Comparison of ENCODE assay signal across 26 mouse cellular contexts in the genomic region with DNA sequence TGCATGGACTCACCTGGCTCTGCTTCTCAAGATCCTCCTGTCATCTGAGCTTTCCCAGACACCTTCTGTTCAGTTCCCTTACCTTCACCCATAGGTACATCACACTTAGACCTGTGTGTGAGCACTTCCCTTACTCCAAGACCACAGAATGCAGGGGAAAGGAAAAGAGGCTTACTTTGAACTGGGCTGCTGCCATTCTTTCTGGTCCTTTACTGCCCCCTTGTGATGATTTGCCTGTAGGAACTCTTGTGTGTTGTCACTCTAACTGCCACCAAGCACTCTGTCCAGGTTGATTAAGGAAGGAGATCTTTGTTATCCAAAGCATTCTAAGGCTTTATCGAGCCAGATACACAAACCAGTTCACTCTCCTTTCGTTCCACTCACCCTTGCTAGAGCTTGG. TPM values are rescaled to one million over a fixed set of nuclear protein-coding genes. Genes with fewer than 3 reads are reported as not detected.
DNase-seq lines count a peak whose midpoint lies in the region; ATAC-seq and TF ChIP-seq lines count a peak whose summit lies in the region.
"Not testable (repeated sequence)": the region's sequence is repeated elsewhere in the genome, so short reads cannot be mapped to it uniquely, and the experiment has no call there.
"Had no signal": no experiment of that assay in that cellular context is flagged by ENCODE, and none has a peak within 500 bp of the region (broad histone marks: within the 10 kb centered on the region; RNA-seq: fewer than 3 reads in every experiment).

No protein-coding gene starts in this region.

- not testable (repeated sequence) for H3K9ac ChIP-seq in forebrain, embryonic 11.5 days (ENCODE audit: low read length); hindbrain, postnatal 0 days (replicated peaks; ENCODE audit: low read length); kidney, embryonic 16.5 days (replicated peaks; ENCODE audit: low read length); liver, adult 2 months (ENCODE audit: low read depth, low read length); midbrain, embryonic 16.5 days (ENCODE audit: low read depth, low read length); stomach, postnatal 0 days (ENCODE audit: low read length)

- peak; percentile 32 for TF ChIP-seq CTCF in hindbrain, postnatal 0 days (IDR thresholded peaks at IDR 0.05; ENCODE audit: low read depth)
- not testable (repeated sequence) for TF ChIP-seq CTCF in liver, adult 2 months (IDR thresholded peaks at IDR 0.05; ENCODE audit: low read depth, low read length)
- peak; percentile 21; the same call in 1 of the 2 replicates for TF ChIP-seq CTCF in stomach, postnatal 0 days (IDR thresholded peaks at IDR 0.05; ENCODE audit: low read depth)

- not testable (repeated sequence) for H3K27me3 ChIP-seq in forebrain, embryonic 11.5 days (ENCODE audit: control insufficient read depth, insufficient read depth, low read length); hindbrain, postnatal 0 days (ENCODE audit: insufficient read depth, low read length); kidney, embryonic 16.5 days (ENCODE audit: insufficient read depth, low read length); liver, adult 2 months (ENCODE audit: control insufficient read depth, insufficient read depth, low read length); midbrain, embryonic 16.5 days (ENCODE audit: control insufficient read depth, insufficient read depth, low read depth, low read length); stomach, postnatal 0 days (ENCODE audit: control insufficient read depth, insufficient read depth, low read length)

- not testable (repeated sequence) for H3K4me3 ChIP-seq in forebrain, embryonic 11.5 days (ENCODE audit: low read depth, low read length); hindbrain, postnatal 0 days (ENCODE audit: low read length); kidney, embryonic 16.5 days (ENCODE audit: low read length); liver, adult 2 months (ENCODE audit: insufficient read depth, low read depth, low read length); midbrain, embryonic 16.5 days (ENCODE audit: low read depth, low read length); stomach, postnatal 0 days (ENCODE audit: low read depth, low read length)

- H3K4me2 ChIP-seq in forebrain, embryonic 11.5 days (ENCODE audit: low read depth, low read length, severe bottlenecking); hindbrain, postnatal 0 days (ENCODE audit: low read depth, low read length); kidney, embryonic 16.5 days (replicated peaks; ENCODE audit: low read depth, low read length); midbrain, embryonic 16.5 days (ENCODE audit: low read length); stomach, postnatal 0 days (replicated peaks; ENCODE audit: low read depth): not testable (repeated sequence)

- H3K4me1 ChIP-seq in forebrain, embryonic 11.5 days (replicated peaks; ENCODE audit: control insufficient read depth, insufficient read depth, low read length); hindbrain, postnatal 0 days (ENCODE audit: insufficient read depth, low read length); kidney, embryonic 16.5 days (ENCODE audit: insufficient read depth, low read length); liver, adult 2 months (ENCODE audit: control insufficient read depth, insufficient read depth, low read length); midbrain, embryonic 16.5 days (ENCODE audit: control insufficient read depth, insufficient read depth, low read length); stomach, postnatal 0 days (replicated peaks; ENCODE audit: control insufficient read depth, insufficient read depth): not testable (repeated sequence)

- peak; percentile 65 for ATAC-seq in forebrain, embryonic 11.5 days (replicated peaks; ENCODE audit: low FRiP score)
- peak; percentile 79 for ATAC-seq in granulocyte monocyte progenitor cell, adult 5-6 weeks (replicated peaks; ENCODE audit: poor library complexity, severe bottlenecking)
- ATAC-seq in hindbrain, postnatal 0 days, result 0 out of 2 replicates have a peak, but pooled peaks have one; percentile 43
- peak; percentile 32; the same call in 1 of the 2 replicates for ATAC-seq in kidney, embryonic 16.5 days (ENCODE audit: low FRiP score, low TSS enrichment)
- ATAC-seq in megakaryocyte progenitor cell, adult 5-6 weeks (replicated peaks; ENCODE audit: poor library complexity), result peak; percentile 75
- peak; percentile 42; the same call in 1 of the 2 replicates for ATAC-seq in midbrain, embryonic 16.5 days
- not testable (repeated sequence) for ATAC-seq in stomach, postnatal 0 days (ENCODE audit: low FRiP score, low TSS enrichment)

- not testable (repeated sequence) for H3K9me3 ChIP-seq in forebrain, embryonic 11.5 days (ENCODE audit: control insufficient read depth, low read length); hindbrain, postnatal 0 days (ENCODE audit: low read length); kidney, embryonic 16.5 days (ENCODE audit: low read length); midbrain, embryonic 16.5 days (replicated peaks; ENCODE audit: control insufficient read depth, low read length, poor library complexity, severe bottlenecking); stomach, postnatal 0 days (ENCODE audit: control insufficient read depth, low read length)

- TF ChIP-seq POLR2A in liver, adult 2 months (IDR thresholded peaks at IDR 0.05; ENCODE audit: extremely low read depth, insufficient read depth, low read length), result not testable (repeated sequence)

- not testable (repeated sequence) for TF ChIP-seq EP300 in stomach, postnatal 0 days (optimal IDR thresholded peaks at IDR 0.05)

- H3K27ac ChIP-seq in forebrain, embryonic 11.5 days (ENCODE audit: low read depth, low read length); hindbrain, postnatal 0 days; kidney, embryonic 16.5 days (ENCODE audit: low read length); midbrain, embryonic 16.5 days (ENCODE audit: low read length); stomach, postnatal 0 days (replicated peaks): not testable (repeated sequence)
- H3K27ac ChIP-seq in liver, adult 2 months (replicated peaks; ENCODE audit: insufficient read depth, low read depth, low read length), result peak overlapping the region; percentile 35; the same call in 1 of the 2 replicates

- H3K79me2 ChIP-seq in liver, adult 2 months (ENCODE audit: control insufficient read depth, insufficient read depth, low read length), result not testable (repeated sequence)

- H3K36me3 ChIP-seq in forebrain, embryonic 11.5 days (ENCODE audit: control insufficient read depth, insufficient read depth, low read length); hindbrain, postnatal 0 days (ENCODE audit: insufficient read depth, low read length); kidney, embryonic 16.5 days (ENCODE audit: insufficient read depth, low read length); midbrain, embryonic 16.5 days (ENCODE audit: control insufficient read depth, insufficient read depth, low read length); stomach, postnatal 0 days (ENCODE audit: control insufficient read depth, insufficient read depth, low read length): not testable (repeated sequence)
- H3K36me3 ChIP-seq in liver, adult 2 months (ENCODE audit: control insufficient read depth, insufficient read depth, low read length), result peaks cover 29% of the 10 kb centered on the region

- not testable (repeated sequence) for DNase-seq in forebrain, embryonic 11.5 days (ENCODE audit: low spot score); hindbrain, postnatal 0 days (ENCODE audit: low spot score); liver, adult 2 months (ENCODE audit: extremely low read depth, low read depth, low spot score); stomach, postnatal 0 days (ENCODE audit: low spot score)

- 37% methylated on average over 2 of the region's 2 CpGs for WGBS in forebrain, embryonic 11.5 days
- whole genome bisulfite sequencing in hindbrain, postnatal 0 days, result 23% methylated on average over 2 of the region's 2 CpGs
- 21% methylated on average over 2 of the region's 2 CpGs for WGBS in kidney, embryonic 16.5 days
- WGBS in liver, adult 2 months, result 24% methylated on average over 2 of the region's 2 CpGs
- 23% methylated on average over 2 of the region's 2 CpGs for WGBS in midbrain, embryonic 16.5 days
- 17% methylated on average over 2 of the region's 2 CpGs for WGBS in stomach, postnatal 0 days

RNA-seq across cellular contexts. Expression of a gene that starts 13.8 kb away (rescaled TPM):
- not detected in 2 replicates for polyA plus RNA-seq in forebrain, embryonic 11.5 days (2014; fragmentation: Nextera tagmentation; extraction: Ambion mirVana)
- total RNA-seq in granulocyte monocyte progenitor cell, adult 5-6 weeks (2014; fragmentation: Nextera tagmentation), result not detected in 2 replicates
- total RNA-seq in granulocyte monocyte progenitor cell, adult 5-6 weeks (2017), result not detected in 2 replicates
- total RNA-seq in hindbrain, postnatal 0 days (2014; rRNA removed), result not detected in 2 replicates
- not detected in 2 replicates for polyA plus RNA-seq in hindbrain, postnatal 0 days (2015; fragmentation: Nextera tagmentation; extraction: Ambion mirVana)
- 0.18 TPM in 1 of 2 replicates, not detected in the other for polyA plus RNA-seq in kidney, embryonic 16.5 days (2015; fragmentation: Nextera tagmentation; extraction: Ambion mirVana)
- 2.6 and 20.0 TPM in 2 replicates for total RNA-seq in liver, adult 2 months (2014; rRNA removed)
- 2.4 and 24.1 TPM in 2 replicates for polyA plus RNA-seq in liver, adult 2 months (2012; rRNA removed)
- not detected in 2 replicates for total RNA-seq in megakaryocyte progenitor cell, adult 5-6 weeks (2015)
- not detected in 2 replicates for total RNA-seq in megakaryocyte progenitor cell, adult 5-6 weeks (2017)
- polyA plus RNA-seq in midbrain, embryonic 16.5 days (2015; fragmentation: Nextera tagmentation; extraction: Ambion mirVana), result not detected in 2 replicates
- polyA plus RNA-seq in stomach, postnatal 0 days (2015; fragmentation: Nextera tagmentation; extraction: Ambion mirVana), result not detected in 2 replicates
- total RNA-seq: adrenal gland, adult 8-10 months; CH12.LX; gastrocnemius, postnatal 14 days; heart, adult 18-20 months; heart, postnatal 10 days; left cerebral cortex, postnatal 25 days had no signal
- polyA plus RNA-seq: activated CD4-positive, CD25-positive, alpha-beta regulatory T cell, adult 4 months; embryonic facial prominence, embryonic 11.5 days; forebrain, embryonic 12.5 days; G1E; heart, embryonic 12.5 days; hindbrain, embryonic 11.5 days; intestine, embryonic 15.5 days; limb, embryonic 13.5 days; lung, embryonic 16.5 days; macrophage; testis, adult 2 months; urinary bladder, adult 2 months had no signal

RNA-seq across cellular contexts. Expression of a gene that starts 27.6 kb away (rescaled TPM):
- polyA plus RNA-seq in forebrain, embryonic 11.5 days (2014; fragmentation: Nextera tagmentation; extraction: Ambion mirVana), result not detected in 2 replicates
- total RNA-seq in granulocyte monocyte progenitor cell, adult 5-6 weeks (2014; fragmentation: Nextera tagmentation), result not detected in 2 replicates
- not detected in 2 replicates for total RNA-seq in granulocyte monocyte progenitor cell, adult 5-6 weeks (2017)
- total RNA-seq in hindbrain, postnatal 0 days (2014; rRNA removed), result not detected in 2 replicates
- polyA plus RNA-seq in hindbrain, postnatal 0 days (2015; fragmentation: Nextera tagmentation; extraction: Ambion mirVana), result not detected in 2 replicates
- 99.5 and 117 TPM in 2 replicates for polyA plus RNA-seq in kidney, embryonic 16.5 days (2015; fragmentation: Nextera tagmentation; extraction: Ambion mirVana)
- total RNA-seq in liver, adult 2 months (2014; rRNA removed), result 0.13 and 0.37 TPM in 2 replicates
- polyA plus RNA-seq in liver, adult 2 months (2012; rRNA removed), result not detected in 2 replicates
- total RNA-seq in megakaryocyte progenitor cell, adult 5-6 weeks (2015), result not detected in 2 replicates
- not detected in 2 replicates for total RNA-seq in megakaryocyte progenitor cell, adult 5-6 weeks (2017)
- polyA plus RNA-seq in midbrain, embryonic 16.5 days (2015; fragmentation: Nextera tagmentation; extraction: Ambion mirVana), result not detected in 2 replicates
- not detected in 2 replicates for polyA plus RNA-seq in stomach, postnatal 0 days (2015; fragmentation: Nextera tagmentation; extraction: Ambion mirVana)
- total RNA-seq: adrenal gland, adult 8-10 months; CH12.LX; gastrocnemius, postnatal 14 days; heart, adult 18-20 months; heart, postnatal 10 days; left cerebral cortex, postnatal 25 days had no signal
- polyA plus RNA-seq: activated CD4-positive, CD25-positive, alpha-beta regulatory T cell, adult 4 months; embryonic facial prominence, embryonic 11.5 days; forebrain, embryonic 12.5 days; G1E; heart, embryonic 12.5 days; hindbrain, embryonic 11.5 days; intestine, embryonic 15.5 days; limb, embryonic 13.5 days; lung, embryonic 16.5 days; macrophage; urinary bladder, adult 2 months had no signal

Comparison
In these comparisons a context has a peak if more than half of its experiments do, and no peak if none do; other contexts are left out.
1. RNA of a gene that starts 27.6 kb away (polyA plus RNA-seq): 99.5 to 117 TPM in kidney, embryonic 16.5 days; not detected in forebrain, embryonic 11.5 days, not detected in hindbrain, postnatal 0 days, not detected in liver, adult 2 months, not detected in midbrain, embryonic 16.5 days and not detected in stomach, postnatal 0 days; every median in the first group is over 10 times any median in the second.